Mouse (Mus musculus) erythroblast, embryonic 14.5 days (primary cell): ENCODE results near the gene Ppp1r12b.

ENCODE experiments used
- GATA1 ChIP-seq: IDR thresholded peaks from 2 replicates; pipeline ENCODE4 v1.6.1; 2012; ENCODE audit warnings: low read length, inconsistent platforms, mixed read lengths
- TAL1 ChIP-seq: IDR thresholded peaks from 3 replicates; pipeline ENCODE4 v1.6.1; 2012; ENCODE audit warnings: low read length, inconsistent platforms, mixed read lengths

DNA sequence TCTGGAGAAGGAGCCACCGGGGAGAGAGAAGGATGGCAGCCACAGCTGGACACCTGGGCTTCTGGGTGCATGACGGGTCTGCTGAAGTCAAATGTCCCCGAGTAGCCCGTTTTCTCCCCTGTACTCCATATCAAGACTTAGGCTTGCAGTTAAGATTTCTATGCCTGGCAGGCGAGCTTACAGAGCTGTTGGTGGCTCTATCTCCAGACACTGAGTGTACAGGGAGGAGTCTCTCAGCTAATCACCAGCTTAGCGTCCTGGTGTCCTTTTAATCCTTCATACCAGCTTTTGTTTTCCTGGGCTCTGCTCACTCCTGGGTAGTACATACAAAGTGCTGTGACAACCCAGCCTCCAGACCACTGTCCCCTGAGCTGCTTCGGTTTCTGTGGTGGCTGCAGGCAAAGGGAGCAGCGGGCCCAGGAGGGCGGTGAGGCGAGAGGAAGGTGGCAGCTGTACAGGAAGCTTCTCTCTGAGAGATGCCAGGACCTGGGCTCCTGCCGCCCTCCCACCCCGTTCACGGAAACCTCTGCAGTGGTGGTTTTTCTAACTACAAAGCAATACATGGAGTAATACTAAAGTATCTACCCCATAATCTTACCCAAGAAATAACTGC lies 177.7 kb downstream of the Ppp1r12b start:
- no peak for TF ChIP-seq GATA1
- no peak for TF ChIP-seq TAL1
